Mouse (Mus musculus) limb, embryonic 10.5 days (tissue): Measurements from ENCODE around the gene Tmem9. TPM values are rescaled to one million over a fixed set of nuclear protein-coding genes. Genes with fewer than 3 reads are reported as not detected.

Experiments
- DNase-seq: peaks from one replicate; pipeline ENCODE4 v3.0.0-alpha.2; 2017; ENCODE audit warnings: low spot score
- H3K27ac ChIP-seq: fragments of 300-500 bp; sonication (generic); 2 replicates; pipeline ENCODE4 v1.5.1; 2016; ENCODE audit warnings: mild to moderate bottlenecking
- H3K27me3 ChIP-seq: fragments of 300-500 bp; sonication (generic); 2 replicates; pipeline ENCODE4 v1.6.1; 2016; ENCODE audit warnings: low read depth, mild to moderate bottlenecking; ENCODE audit not compliant: poor library complexity, severe bottlenecking
- H3K36me3 ChIP-seq: fragments of 300-500 bp; sonication (generic); 2 replicates; pipeline ENCODE4 v1.6.1; 2016; ENCODE audit warnings: mild to moderate bottlenecking, moderate library complexity
- H3K4me1 ChIP-seq: fragments of 300-500 bp; sonication (generic); 2 replicates; pipeline ENCODE4 v1.6.1; 2016
- H3K4me3 ChIP-seq: fragments of 300-500 bp; sonication (generic); 2 replicates; pipeline ENCODE4 v1.5.1; 2016; ENCODE audit warnings: mild to moderate bottlenecking, moderate library complexity
- H3K9me3 ChIP-seq: fragments of 300-500 bp; sonication (generic); replicated peaks from 2 replicates; pipeline ENCODE4 v1.6.1; 2016; ENCODE audit warnings: mild to moderate bottlenecking
- WGBS: fragments of 180-500 bp; shearing (Covaris S2); methylation state at CpG from one replicate; pipeline ENCODE4 v1.1.7; 2016; 5-methylcytosine and 5-hydroxymethylcytosine counted together
- polyA plus RNA-seq: library from polyadenylated mRNA; unstranded; fragments of >200 nt; fragmentation: Nextera tagmentation; extraction: Ambion mirVana; gene quantifications from 2 replicates; pipeline ENCODE4 v1.2.1, GENCODE M21; 2016

Gene Tmem9
- polyA plus RNA-seq, 1 experiment from 2014 or later, result 162 TPM

DNA sequence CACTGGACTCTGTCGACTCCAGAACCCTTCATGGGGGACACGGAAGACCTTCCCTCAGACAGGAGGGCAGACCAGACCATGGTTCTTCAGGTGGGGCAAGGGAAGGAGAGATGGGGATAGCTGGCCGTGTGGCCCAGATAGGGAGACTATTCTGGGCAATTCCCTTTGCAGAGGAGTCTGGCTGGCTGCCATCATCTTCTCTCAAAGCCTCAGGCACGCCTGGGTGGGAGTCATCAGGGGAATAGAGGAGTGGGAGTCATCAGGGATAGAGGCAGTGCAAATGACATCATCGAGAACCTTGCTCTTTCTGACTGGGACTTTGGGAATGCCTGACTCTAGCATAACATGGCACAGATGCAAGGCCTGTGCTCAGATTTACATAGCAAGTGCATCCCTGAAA is 56.0 kb downstream of the Tmem9 start:
- WGBS, result 75% methylated on average over 5 of the region's 5 CpGs

DNA sequence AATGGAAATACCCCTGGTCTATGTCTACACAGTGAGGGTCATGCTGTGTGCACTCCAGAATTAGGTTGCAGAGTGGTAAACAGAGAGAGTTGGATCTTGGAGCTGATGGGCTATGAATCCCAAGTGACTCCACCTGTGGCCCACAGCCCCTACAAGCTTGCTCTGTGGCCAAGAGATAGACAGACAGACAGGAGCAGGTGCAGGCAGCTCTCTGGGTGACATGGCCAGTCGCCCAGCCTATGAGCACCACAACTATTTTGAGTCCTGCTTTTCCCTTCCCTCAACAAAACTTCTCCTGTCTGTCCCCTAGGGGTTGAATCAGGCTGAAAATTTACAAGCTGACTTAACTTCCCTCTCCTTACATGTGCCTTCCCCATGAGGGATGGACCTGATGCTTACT is 58.7 kb downstream of the Tmem9 start:
- H3K36me3 ChIP-seq, result no peaks in the 10 kb centered on the region
- no peak overlapping the region for H3K27ac ChIP-seq
- no peaks in the 10 kb centered on the region for H3K27me3 ChIP-seq
- H3K9me3 ChIP-seq, result no peaks in the 10 kb centered on the region
- WGBS, result 61% methylated on average over 1 of the region's 1 CpGs
- DNase-seq, result no peak
- no peak overlapping the region for H3K4me3 ChIP-seq
- no peaks in the 10 kb centered on the region for H3K4me1 ChIP-seq

More for the DNA sequence above, 56.0 kb downstream of the Tmem9 start:
- Histone ChIP-seq H3K27me3 (no peaks in the 10 kb centered on the region), H3K4me1 (peaks cover 3% of the 10 kb centered on the region; the same call in 1 of the 2 replicates), H3K9me3 (no peaks in the 10 kb centered on the region), H3K36me3 (no peaks in the 10 kb centered on the region), H3K4me3 (no peak overlapping the region), H3K27ac (no peak overlapping the region)
- no peak for DNase-seq

DNA sequence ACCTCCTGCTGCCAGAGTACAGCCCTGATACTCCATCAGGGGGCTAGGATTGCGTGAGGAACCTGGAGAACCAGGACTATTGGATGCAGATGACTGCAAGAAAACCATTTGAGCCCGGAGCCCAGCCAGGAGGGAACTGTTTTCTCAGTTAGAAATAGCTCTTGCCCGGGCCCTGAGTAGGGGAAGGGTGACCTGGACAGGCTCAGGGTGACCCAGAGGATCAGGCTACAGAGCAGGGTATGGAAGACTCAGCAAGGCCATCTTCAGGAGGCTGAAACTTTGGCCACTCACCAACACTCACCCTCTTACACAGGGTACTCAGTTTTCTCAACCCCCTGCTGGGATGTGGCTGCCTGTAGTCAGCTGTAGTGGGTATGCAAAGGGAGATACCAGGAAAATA is 59.6 kb downstream of the Tmem9 start:
- DNase-seq, result no peak
- H3K4me1 ChIP-seq, result no peaks in the 10 kb centered on the region
- no peaks in the 10 kb centered on the region for H3K36me3 ChIP-seq
- H3K27me3 ChIP-seq, result no peaks in the 10 kb centered on the region
- no peak overlapping the region for H3K27ac ChIP-seq
- no peaks in the 10 kb centered on the region for H3K9me3 ChIP-seq
- H3K4me3 ChIP-seq, result no peak overlapping the region
- 78% methylated on average over 3 of the region's 3 CpGs for WGBS

DNA sequence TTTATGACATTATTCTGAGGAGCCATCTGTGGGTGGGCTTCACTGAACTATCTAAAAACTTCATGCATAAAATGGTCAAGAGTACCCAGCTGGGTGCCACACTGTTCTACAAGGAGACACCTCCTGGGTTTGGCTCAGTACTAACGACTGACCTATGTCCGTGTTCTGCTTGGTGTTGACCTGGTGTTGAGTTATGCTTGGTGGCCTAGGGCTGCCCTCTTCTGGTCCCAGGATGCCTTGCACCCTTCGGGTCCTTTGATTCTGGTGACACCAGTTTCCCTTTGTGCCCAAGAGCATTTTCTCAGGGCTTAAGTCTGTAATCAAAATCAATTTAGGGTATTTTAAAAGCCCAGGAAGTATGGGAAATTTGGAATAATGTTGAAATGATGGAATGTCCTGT is 68.1 kb downstream of the Tmem9 start:
- Histone ChIP-seq H3K9me3 (no peaks in the 10 kb centered on the region), H3K36me3 (no peaks in the 10 kb centered on the region), H3K27me3 (0 out of 2 replicates have a peak, but pooled peaks cover 5% of the 10 kb centered on the region), H3K4me1 (no peaks in the 10 kb centered on the region), H3K27ac (no peak overlapping the region), H3K4me3 (no peak overlapping the region)
- 8% methylated on average over 3 of the region's 3 CpGs for WGBS
- DNase-seq, result peak; percentile 39

DNA sequence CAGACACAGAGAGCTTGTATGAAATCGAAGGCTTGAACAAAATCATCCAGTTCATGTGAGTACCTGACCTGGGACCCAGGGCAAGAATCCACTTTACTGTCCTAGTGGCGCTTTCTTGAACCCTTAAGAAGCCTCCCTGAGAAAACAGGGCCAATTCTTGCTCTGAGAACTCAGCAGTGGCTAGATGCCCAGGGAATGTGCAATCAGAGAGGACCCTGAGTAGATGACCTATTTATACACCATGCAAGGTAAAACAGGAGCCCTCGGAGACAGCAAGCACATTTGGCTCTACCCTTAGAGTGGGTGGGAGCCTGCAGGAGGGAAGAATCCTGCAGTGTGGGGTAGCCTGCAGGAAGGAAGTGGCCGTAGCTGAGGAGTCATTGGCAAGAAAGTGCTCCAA is 69.7 kb downstream of the Tmem9 start:
- Histone ChIP-seq H3K27me3 (0 out of 2 replicates have a peak, but pooled peaks cover 5% of the 10 kb centered on the region), H3K27ac (no peak overlapping the region), H3K4me1 (no peaks in the 10 kb centered on the region), H3K9me3 (no peaks in the 10 kb centered on the region), H3K36me3 (no peaks in the 10 kb centered on the region), H3K4me3 (no peak overlapping the region)
- DNase-seq, result no peak
- WGBS, result 69% methylated on average over 4 of the region's 4 CpGs

DNA sequence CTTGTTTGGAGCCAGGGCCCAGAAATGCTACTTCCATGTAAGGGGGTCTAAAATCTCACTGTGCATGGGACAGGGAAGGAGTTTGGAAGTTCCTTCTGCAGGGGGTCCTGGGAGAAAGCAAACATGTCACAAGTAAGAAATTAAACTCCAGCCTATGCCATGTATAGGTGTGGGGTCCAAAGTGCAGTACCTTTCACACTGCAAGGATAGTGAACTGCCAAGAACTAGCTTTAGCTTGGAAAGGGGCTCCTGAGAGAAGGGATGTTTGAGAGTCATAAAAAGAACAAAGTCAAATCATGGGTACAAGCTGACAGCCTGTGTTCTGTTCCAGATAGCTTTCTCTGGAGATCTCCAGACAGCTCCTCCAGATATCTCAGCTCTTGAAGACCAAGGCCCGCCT is 73.2 kb downstream of the Tmem9 start:
- Histone ChIP-seq H3K4me3 (no peak overlapping the region), H3K9me3 (no peaks in the 10 kb centered on the region), H3K27me3 (0 out of 2 replicates have a peak, but pooled peaks cover 5% of the 10 kb centered on the region), H3K36me3 (no peaks in the 10 kb centered on the region), H3K4me1 (no peaks in the 10 kb centered on the region), H3K27ac (no peak overlapping the region)
- 92% methylated on average over 1 of the region's 1 CpGs for WGBS
- no peak for DNase-seq

Other genes with a start within 250 kb of the Tmem9 start
- gene Phlda3, start 242.0 kb upstream of the Tmem9 start, polyA plus RNA-seq, result 30.2 and 33.0 TPM in 2 replicates
- gene Tnni1, start 228.7 kb upstream of the Tmem9 start, polyA plus RNA-seq, result 8.3 and 12.7 TPM in 2 replicates
- gene Lad1, start 189.6 kb upstream of the Tmem9 start, polyA plus RNA-seq, result 5.1 and 6.0 TPM in 2 replicates
- 2.1 and 4.0 TPM in 2 replicates for gene Tnnt2, start 171.8 kb upstream of the Tmem9 start, polyA plus RNA-seq
- gene Pkp1, start 88.9 kb upstream of the Tmem9 start, polyA plus RNA-seq, result 0.30 and 0.63 TPM in 2 replicates
- gene Igfn1, start 1.8 kb upstream of the Tmem9 start, polyA plus RNA-seq, result 0.04 TPM in 1 of 2 replicates, not detected in the other
- gene Ascl5, start 42.7 kb downstream of the Tmem9 start, polyA plus RNA-seq, result not detected in 2 replicates
- gene Cacna1s, start 44.6 kb downstream of the Tmem9 start, polyA plus RNA-seq, result 0.06 TPM in 1 of 2 replicates, not detected in the other
- 7.2 and 10.9 TPM in 2 replicates for gene Kif21b, start 123.2 kb downstream of the Tmem9 start, polyA plus RNA-seq
- 0.15 and 0.25 TPM in 2 replicates for gene Mroh3, start 204.7 kb downstream of the Tmem9 start, polyA plus RNA-seq
- 23.6 and 29.2 TPM in 2 replicates for gene Inava, start 226.1 kb downstream of the Tmem9 start, polyA plus RNA-seq